Mouse (Mus musculus): ENCODE data around the gene Arsg. TPM values are rescaled to one million over a fixed set of nuclear protein-coding genes. Genes with fewer than 3 reads are reported as not detected.
"Not testable (repeated sequence)": the region's sequence is repeated elsewhere in the genome, so short reads cannot be mapped to it uniquely, and the experiment has no call there.

The Arsg gene
- polyA plus RNA-seq, 1 experiment from 2014 or later: 6.5 TPM

- Histone ChIP-seq H3K4me1 (ENCODE audit: insufficient read depth, low read length) (peaks cover 22% of the 10 kb centered on the region), H3K27me3 (ENCODE audit: insufficient read depth, low read length) (no peaks in the 10 kb centered on the region), H3K9me3 (ENCODE audit: low read length) (no peaks in the 10 kb centered on the region), H3K36me3 (ENCODE audit: insufficient read depth, low read length) (no peaks in the 10 kb centered on the region), H3K4me2 (replicated peaks; ENCODE audit: low read depth, low read length) (no peak overlapping the region), H3K27ac (ENCODE audit: low read length) (no peak overlapping the region), H3K4me3 (ENCODE audit: low read length) (no peak overlapping the region), H3K9ac (replicated peaks; ENCODE audit: low read length) (no peak overlapping the region)
- no peak for ATAC-seq (ENCODE audit: low FRiP score, low TSS enrichment)
- 84% methylated on average over 4 of the region's 4 CpGs for WGBS
Measured at GRCm38 (mm10) chr11:109491844-109492243, 18.7 kb downstream of the Arsg start.

DNA sequence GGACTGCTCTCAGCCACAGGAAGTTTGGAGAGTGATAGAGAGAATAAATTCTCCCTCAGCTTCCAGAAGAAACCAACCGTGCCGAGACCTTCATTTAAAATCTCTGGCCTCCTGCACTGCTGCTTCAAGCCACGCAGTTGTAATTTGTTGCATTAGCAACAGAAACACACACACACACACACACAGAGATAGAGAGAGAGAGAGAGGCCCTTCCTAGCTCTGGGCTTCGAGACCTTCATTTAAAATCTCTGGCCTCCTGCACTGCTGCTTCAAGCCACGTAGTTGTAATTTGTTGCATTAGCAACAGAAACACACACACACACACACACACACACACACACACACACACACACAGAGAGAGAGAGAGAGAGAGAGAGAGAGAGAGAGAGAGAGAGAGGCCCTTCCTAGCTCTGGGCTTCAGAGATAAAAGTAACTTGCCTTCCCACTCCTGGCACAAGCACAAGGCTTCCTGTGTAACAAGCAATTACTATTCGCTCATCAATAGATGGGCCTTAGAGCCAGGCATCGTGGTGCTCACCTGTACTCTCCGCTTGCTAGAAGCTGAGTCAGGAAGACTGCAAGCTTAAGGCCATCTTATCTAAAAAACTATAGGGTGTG, 19.8 kb downstream of the Arsg start:
- peaks cover 24% of the 10 kb centered on the region for H3K4me1 ChIP-seq (ENCODE audit: insufficient read depth, low read length)
- 49% methylated on average over 8 of the region's 8 CpGs for WGBS

GRCm38 (mm10) chr11:109494890-109495770, 22.0 kb downstream of the Arsg start:
- H3K27ac ChIP-seq (ENCODE audit: low read length): peak overlapping the region; percentile 80
- H3K36me3 ChIP-seq (ENCODE audit: insufficient read depth, low read length): no peaks in the 10 kb centered on the region
- ATAC-seq (ENCODE audit: low FRiP score, low TSS enrichment): peak; percentile 69
- H3K4me2 ChIP-seq (replicated peaks; ENCODE audit: low read depth, low read length): peak overlapping the region; percentile 35
- no peak overlapping the region for H3K9ac ChIP-seq (replicated peaks; ENCODE audit: low read length)
- H3K9me3 ChIP-seq (ENCODE audit: low read length): no peaks in the 10 kb centered on the region
- H3K27me3 ChIP-seq (ENCODE audit: insufficient read depth, low read length): no peaks in the 10 kb centered on the region
- H3K4me3 ChIP-seq (ENCODE audit: low read length): 0 out of 2 replicates have a peak overlapping the region, but pooled peaks have one; percentile 4
- peaks cover 33% of the 10 kb centered on the region for H3K4me1 ChIP-seq (ENCODE audit: insufficient read depth, low read length)
- 12% methylated on average over 24 of the region's 24 CpGs for WGBS

More for the DNA sequence above, 19.8 kb downstream of the Arsg start:
- ATAC-seq (ENCODE audit: low FRiP score, low TSS enrichment); H3K4me2 ChIP-seq (replicated peaks; ENCODE audit: low read depth, low read length); H3K36me3 ChIP-seq (ENCODE audit: insufficient read depth, low read length); H3K27me3 ChIP-seq (ENCODE audit: insufficient read depth, low read length); H3K9me3 ChIP-seq (ENCODE audit: low read length); H3K9ac ChIP-seq (replicated peaks; ENCODE audit: low read length); H3K4me3 ChIP-seq (ENCODE audit: low read length); H3K27ac ChIP-seq (ENCODE audit: low read length): not testable (repeated sequence)

- H3K9ac ChIP-seq (replicated peaks; ENCODE audit: low read length): no peak overlapping the region
- H3K4me3 ChIP-seq (ENCODE audit: low read length): no peak overlapping the region
- whole genome bisulfite sequencing: 12% methylated on average over 14 of the region's 14 CpGs
- ATAC-seq (ENCODE audit: low FRiP score, low TSS enrichment): peak; percentile 61
- no peaks in the 10 kb centered on the region for H3K36me3 ChIP-seq (ENCODE audit: insufficient read depth, low read length)
- H3K27ac ChIP-seq (ENCODE audit: low read length): peak overlapping the region; percentile 80
- H3K27me3 ChIP-seq (ENCODE audit: insufficient read depth, low read length): no peaks in the 10 kb centered on the region
- no peaks in the 10 kb centered on the region for H3K9me3 ChIP-seq (ENCODE audit: low read length)
- H3K4me2 ChIP-seq (replicated peaks; ENCODE audit: low read depth, low read length): peak overlapping the region; percentile 35
- H3K4me1 ChIP-seq (ENCODE audit: insufficient read depth, low read length): peaks cover 33% of the 10 kb centered on the region
Measured at GRCm38 (mm10) chr11:109495771-109496474, 22.7 kb downstream of the Arsg start.

DNA sequence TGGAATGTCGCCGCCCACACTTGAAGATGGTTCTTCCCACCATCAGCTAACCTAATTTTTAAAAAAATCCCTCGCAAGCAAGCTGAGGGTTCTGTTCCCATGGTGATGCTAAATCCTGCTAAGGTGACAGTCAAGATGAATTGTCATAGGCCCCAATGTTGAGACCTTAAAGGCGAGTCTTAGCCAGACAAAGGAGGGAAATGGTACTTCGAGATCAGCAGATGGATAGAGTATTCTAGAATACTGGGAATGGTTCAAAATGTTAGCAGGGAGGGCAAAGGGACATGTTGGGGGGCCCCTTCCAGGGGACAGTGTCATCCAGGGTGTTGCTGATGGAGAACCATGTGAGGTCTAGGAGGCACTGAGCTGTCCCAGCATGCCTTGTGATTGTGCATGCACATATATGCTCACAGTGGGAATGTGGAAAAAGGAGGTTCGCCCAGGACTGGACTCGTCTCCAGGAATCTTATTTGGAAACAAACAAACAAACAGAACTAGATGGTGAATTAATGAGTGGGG, 23.4 kb downstream of the Arsg start:
- Histone ChIP-seq H3K36me3 (ENCODE audit: insufficient read depth, low read length) (no peaks in the 10 kb centered on the region), H3K4me3 (ENCODE audit: low read length) (no peak overlapping the region), H3K9me3 (ENCODE audit: low read length) (no peaks in the 10 kb centered on the region), H3K4me2 (replicated peaks; ENCODE audit: low read depth, low read length) (no peak overlapping the region), H3K27ac (ENCODE audit: low read length) (peak overlapping the region; percentile 65; the same call in 1 of the 2 replicates), H3K27me3 (ENCODE audit: insufficient read depth, low read length) (no peaks in the 10 kb centered on the region), H3K9ac (replicated peaks; ENCODE audit: low read length) (no peak overlapping the region), H3K4me1 (ENCODE audit: insufficient read depth, low read length) (peaks cover 33% of the 10 kb centered on the region)
- WGBS: 65% methylated on average over 7 of the region's 7 CpGs
- ATAC-seq (ENCODE audit: low FRiP score, low TSS enrichment): no peak

- peaks cover 33% of the 10 kb centered on the region for H3K4me1 ChIP-seq (ENCODE audit: insufficient read depth, low read length)
- H3K27ac ChIP-seq (ENCODE audit: low read length): no peak overlapping the region
- no peaks in the 10 kb centered on the region for H3K9me3 ChIP-seq (ENCODE audit: low read length)
- no peak for ATAC-seq (ENCODE audit: low FRiP score, low TSS enrichment)
- H3K36me3 ChIP-seq (ENCODE audit: insufficient read depth, low read length): no peaks in the 10 kb centered on the region
- no peaks in the 10 kb centered on the region for H3K27me3 ChIP-seq (ENCODE audit: insufficient read depth, low read length)
- H3K4me3 ChIP-seq (ENCODE audit: low read length): no peak overlapping the region
- H3K4me2 ChIP-seq (replicated peaks; ENCODE audit: low read depth, low read length): no peak overlapping the region
- 81% methylated on average over 6 of the region's 6 CpGs for WGBS
- H3K9ac ChIP-seq (replicated peaks; ENCODE audit: low read length): no peak overlapping the region
Measured at GRCm38 (mm10) chr11:109496996-109497714, 24.0 kb downstream of the Arsg start.

GRCm38 (mm10) chr11:109497990-109498389, 24.8 kb downstream of the Arsg start:
- no peak overlapping the region; the same call in 1 of the 2 replicates for H3K27ac ChIP-seq (ENCODE audit: low read length)
- no peak overlapping the region for H3K4me3 ChIP-seq (ENCODE audit: low read length)
- WGBS: 32% methylated on average over 9 of the region's 9 CpGs
- peaks cover 33% of the 10 kb centered on the region for H3K4me1 ChIP-seq (ENCODE audit: insufficient read depth, low read length)
- no peak overlapping the region for H3K9ac ChIP-seq (replicated peaks; ENCODE audit: low read length)
- H3K36me3 ChIP-seq (ENCODE audit: insufficient read depth, low read length): no peaks in the 10 kb centered on the region
- H3K9me3 ChIP-seq (ENCODE audit: low read length): no peaks in the 10 kb centered on the region
- no peak overlapping the region for H3K4me2 ChIP-seq (replicated peaks; ENCODE audit: low read depth, low read length)
- ATAC-seq (ENCODE audit: low FRiP score, low TSS enrichment): no peak
- no peaks in the 10 kb centered on the region for H3K27me3 ChIP-seq (ENCODE audit: insufficient read depth, low read length)

GRCm38 (mm10) chr11:109500206-109500605, 27.0 kb downstream of the Arsg start:
- Histone ChIP-seq H3K27me3 (ENCODE audit: insufficient read depth, low read length) (no peaks in the 10 kb centered on the region), H3K36me3 (ENCODE audit: insufficient read depth, low read length) (no peaks in the 10 kb centered on the region), H3K9ac (replicated peaks; ENCODE audit: low read length) (no peak overlapping the region), H3K9me3 (ENCODE audit: low read length) (no peaks in the 10 kb centered on the region), H3K4me1 (ENCODE audit: insufficient read depth, low read length) (peaks cover 23% of the 10 kb centered on the region), H3K27ac (ENCODE audit: low read length) (no peak overlapping the region), H3K4me3 (ENCODE audit: low read length) (no peak overlapping the region), H3K4me2 (replicated peaks; ENCODE audit: low read depth, low read length) (no peak overlapping the region)
- ATAC-seq (ENCODE audit: low FRiP score, low TSS enrichment): no peak
- 69% methylated on average over 5 of the region's 5 CpGs for WGBS

- no peaks in the 10 kb centered on the region; the same call in 1 of the 2 replicates for H3K9me3 ChIP-seq (ENCODE audit: low read length)
- no peaks in the 10 kb centered on the region for H3K36me3 ChIP-seq (ENCODE audit: insufficient read depth, low read length)
- no peak overlapping the region for H3K9ac ChIP-seq (replicated peaks; ENCODE audit: low read length)
- H3K4me2 ChIP-seq (replicated peaks; ENCODE audit: low read depth, low read length): no peak overlapping the region
- ATAC-seq (ENCODE audit: low FRiP score, low TSS enrichment): no peak
- no peaks in the 10 kb centered on the region for H3K27me3 ChIP-seq (ENCODE audit: insufficient read depth, low read length)
- WGBS: 35% methylated on average over 9 of the region's 9 CpGs
- no peak overlapping the region for H3K4me3 ChIP-seq (ENCODE audit: low read length)
- no peaks in the 10 kb centered on the region for H3K4me1 ChIP-seq (ENCODE audit: insufficient read depth, low read length)
- no peak overlapping the region for H3K27ac ChIP-seq (ENCODE audit: low read length)
Measured at GRCm38 (mm10) chr11:109504977-109505376, 31.8 kb downstream of the Arsg start.

All from kidney, embryonic 16.5 days (tissue).